Mouse (Mus musculus) left cerebral cortex, postnatal 36 days (tissue): ENCODE measurements around the gene S1pr2. TPM values are rescaled to one million over a fixed set of nuclear protein-coding genes. Genes with fewer than 3 reads are reported as not detected.

ENCODE experiments used
- DNase-seq, 2 experiments: peaks; one replicate each; pipeline ENCODE4 v3.0.0; 2021 to 2022; ENCODE audit warnings: low spot score in 2 of 2, mixed read lengths in 1 of 2
- intact Hi-C: fragments of 180-260 bp; cut with DNase I; formaldehyde crosslinking; loops from one replicate; pipeline ENCODE4 v1.15.1; 2025
- total RNA-seq, 2 experiments: library from RNA; stranded (reverse); gene quantifications; 2 replicates each; pipeline ENCODE4 v1.2.3; 2021

The S1pr2 gene
- total RNA-seq, 2 experiments from 2014 or later, result 3.0 to 3.6 TPM

- no peak for DNase-seq
- intact Hi-C loops, result no loop called here
Measured at GRCm38 (mm10) chr9:20973001-20973681, 3.4 kb downstream of the S1pr2 start.

GRCm38 (mm10) chr9:20972141-20972992, 4.2 kb downstream of the S1pr2 start:
- intact Hi-C loops, result no loop called here

GRCm38 (mm10) chr9:20971751-20972140, 4.8 kb downstream of the S1pr2 start:
- intact Hi-C loops, result no loop called here
- no peak for DNase-seq

More at GRCm38 (mm10) chr9:20972141-20972992, 4.2 kb downstream of the S1pr2 start:
- peak; percentile 69 to 71 for DNase-seq

- intact Hi-C loops, result no loop called here
- DNase-seq, result no peak
Measured at GRCm38 (mm10) chr9:20966747-20967146, 9.8 kb downstream of the S1pr2 start.

GRCm38 (mm10) chr9:20966008-20966407, 10.6 kb downstream of the S1pr2 start:
- DNase-seq, result no peak
- intact Hi-C loops, result no loop called here

- intact Hi-C loops, result no loop called here
Measured at GRCm38 (mm10) chr9:20965606-20966005, 11.0 kb downstream of the S1pr2 start.

GRCm38 (mm10) chr9:20961557-20961956, 15.0 kb downstream of the S1pr2 start:
- intact Hi-C loops, result no loop called here
- no peak for DNase-seq

More at GRCm38 (mm10) chr9:20965606-20966005, 11.0 kb downstream of the S1pr2 start:
- no peak for DNase-seq

- intact Hi-C loops, result no loop called here
- DNase-seq, result no peak
Measured at GRCm38 (mm10) chr9:20959430-20959938, 17.1 kb downstream of the S1pr2 start, which contains the start of gene Dnmt1. TSS of gene Dnmt1 (minus strand) at chr9:20959888.

GRCm38 (mm10) chr9:20956989-20957388, 19.6 kb downstream of the S1pr2 start:
- intact Hi-C loops, result no loop called here
- no peak for DNase-seq

- DNase-seq, result peak; percentile 97
- intact Hi-C loops, result loop anchor here (2.0 kb wide), 1 partner anchor 50 kb away; the partner anchor contains the start of gene Mrpl4
Measured at GRCm38 (mm10) chr9:20952520-20953227, 23.9 kb downstream of the S1pr2 start.

- DNase-seq, result no peak
- intact Hi-C loops, result loop anchor here (2.0 kb wide), 1 partner anchor 51 kb away; the partner anchor contains the start of gene Mrpl4
Measured at GRCm38 (mm10) chr9:20951966-20952519, 24.5 kb downstream of the S1pr2 start.

GRCm38 (mm10) chr9:20951441-20951840, 25.1 kb downstream of the S1pr2 start:
- intact Hi-C loops, result no loop called here
- peak in 1 of 2 experiments; percentile 12 for DNase-seq

GRCm38 (mm10) chr9:20950419-20950818, 26.2 kb downstream of the S1pr2 start:
- intact Hi-C loops, result no loop called here
- DNase-seq, result no peak

- intact Hi-C loops, result no loop called here
Measured at GRCm38 (mm10) chr9:20946066-20946880, 30.3 kb downstream of the S1pr2 start.

GRCm38 (mm10) chr9:20944697-20945370, 31.7 kb downstream of the S1pr2 start:
- DNase-seq, result no peak
- intact Hi-C loops, result no loop called here

More at GRCm38 (mm10) chr9:20946066-20946880, 30.3 kb downstream of the S1pr2 start:
- DNase-seq, result no peak

- intact Hi-C loops, result no loop called here
- DNase-seq, result no peak
Measured at GRCm38 (mm10) chr9:20943911-20944310, 32.7 kb downstream of the S1pr2 start.

- DNase-seq, result no peak
- intact Hi-C loops, result no loop called here
Measured at GRCm38 (mm10) chr9:20943396-20943795, 33.2 kb downstream of the S1pr2 start.

- DNase-seq, result no peak
- intact Hi-C loops, result no loop called here
Measured at GRCm38 (mm10) chr9:20923258-20923657, 53.3 kb downstream of the S1pr2 start.
